Mouse (Mus musculus) lung, adult 2 months (tissue): Measurements from ENCODE around the gene Trmt10b.

Experiments
- CTCF ChIP-seq: fragments of 200-500 bp; IDR thresholded peaks from 2 replicates; pipeline ENCODE4 v1.5.1; 2011; ENCODE audit warnings: mild to moderate bottlenecking, low read length, control low read depth; ENCODE audit not compliant: insufficient read depth
- POLR2A ChIP-seq: fragments of 200-500 bp; IDR thresholded peaks from 2 replicates; pipeline ENCODE4 v1.6.1; 2011; ENCODE audit warnings: low read depth, mild to moderate bottlenecking, control low read depth, low read length, borderline replicate concordance; ENCODE audit errors: extremely low read depth

DNA sequence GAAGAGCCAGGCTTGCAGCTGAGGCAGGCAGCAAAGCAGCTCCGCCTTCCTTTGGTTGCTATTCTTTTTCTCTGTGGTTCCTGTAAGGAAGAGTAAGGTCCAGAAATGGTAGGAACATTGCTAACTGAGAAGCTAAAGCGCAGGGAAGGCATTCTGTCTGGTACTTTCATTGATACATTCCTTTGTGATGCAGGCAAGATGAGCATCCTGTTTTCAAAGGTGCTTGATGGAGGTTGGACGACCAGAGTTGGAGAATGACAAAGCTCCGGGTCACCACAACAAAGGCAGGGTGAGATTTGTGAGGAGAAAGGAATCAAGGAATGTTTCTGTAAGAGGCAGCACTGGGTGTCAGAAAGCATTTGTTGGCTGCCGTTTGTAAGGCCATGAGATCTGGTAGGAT is 9.0 kb upstream of the Trmt10b start:
- no peak for TF ChIP-seq CTCF
- no peak for TF ChIP-seq POLR2A
